Mouse (Mus musculus) cerebellum, adult 9-10 months (tissue): ENCODE measurements around the gene Dusp27.

Experiments used
- DNase-seq: peaks from one replicate; pipeline ENCODE4 v3.0.0; 2022

The Dusp27 gene

DNA sequence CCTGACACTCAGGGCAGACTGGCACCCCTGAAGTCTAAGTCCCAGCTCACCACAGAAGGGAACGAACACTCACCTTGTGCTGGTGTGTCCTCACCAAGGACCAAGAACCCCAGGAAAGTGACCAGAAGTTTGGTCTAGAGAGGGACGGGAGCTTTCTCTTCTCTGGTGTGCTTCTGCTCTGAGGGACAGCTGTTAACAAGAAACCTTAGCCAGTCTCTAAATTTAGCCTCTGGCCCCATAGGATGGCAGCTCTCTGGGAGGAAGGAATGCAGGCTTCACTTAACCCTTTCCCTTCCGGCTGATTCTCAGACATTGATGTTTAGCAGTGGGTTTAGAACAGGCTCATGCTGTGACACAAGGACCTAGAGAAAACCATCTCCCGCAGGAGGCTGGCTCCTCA, at the start of gene Dusp27:
TSS of gene Dusp27 (minus strand) at position 204 of the 400 bp plus-strand sequence.
- no peak for DNase-seq

GRCm38 (mm10) chr1:166173621-166174020, 45.9 kb upstream of the Dusp27 start:
- DNase-seq: no peak

- no peak for DNase-seq
These were observed 45.3 kb upstream of the Dusp27 start for GRCm38 (mm10) chr1:166172992-166173391.

DNA sequence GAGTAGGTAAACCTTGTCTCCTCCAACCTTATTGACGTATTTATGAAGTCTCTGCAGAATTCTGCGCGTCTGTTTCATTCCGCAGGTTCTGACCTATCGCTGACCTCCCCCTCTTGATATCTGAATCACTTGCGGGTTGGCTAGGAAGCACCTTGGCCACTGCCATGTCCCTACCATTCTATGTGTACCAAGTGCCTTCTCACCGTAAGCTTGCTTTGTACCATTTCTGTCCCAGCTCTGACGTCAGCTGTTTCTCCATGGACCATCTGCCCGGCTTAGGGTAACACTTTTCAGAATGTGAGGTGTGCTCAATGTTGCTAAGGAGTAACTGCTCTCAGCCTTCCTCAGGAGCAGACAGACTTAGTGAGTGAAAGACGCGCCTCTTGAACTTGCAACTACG, 43.1 kb upstream of the Dusp27 start:
- DNase-seq: no peak

DNA sequence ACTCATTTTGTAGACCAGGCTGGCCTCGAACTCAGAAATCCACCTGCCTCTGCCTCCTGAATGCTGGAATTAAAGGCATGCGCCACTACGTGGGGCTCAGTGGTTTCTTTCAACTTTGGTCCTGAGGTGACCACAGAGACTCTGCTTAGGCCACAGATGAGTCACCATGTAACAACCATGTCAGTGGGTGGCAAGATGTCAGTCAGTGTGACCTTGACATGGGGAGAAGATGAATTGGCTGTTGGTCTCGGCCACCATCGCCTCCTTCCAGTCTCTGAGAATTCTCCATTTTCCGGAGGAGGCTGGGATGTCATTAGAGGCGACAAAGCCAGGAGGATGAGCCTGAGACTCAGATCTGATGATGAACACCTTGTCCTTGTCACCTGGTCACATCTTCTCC, 42.0 kb upstream of the Dusp27 start:
- no peak for DNase-seq

- DNase-seq: no peak
These were observed 40.3 kb upstream of the Dusp27 start for GRCm38 (mm10) chr1:166168017-166168416.

- no peak for DNase-seq
These were observed 39.7 kb upstream of the Dusp27 start for GRCm38 (mm10) chr1:166167405-166167804.

DNA sequence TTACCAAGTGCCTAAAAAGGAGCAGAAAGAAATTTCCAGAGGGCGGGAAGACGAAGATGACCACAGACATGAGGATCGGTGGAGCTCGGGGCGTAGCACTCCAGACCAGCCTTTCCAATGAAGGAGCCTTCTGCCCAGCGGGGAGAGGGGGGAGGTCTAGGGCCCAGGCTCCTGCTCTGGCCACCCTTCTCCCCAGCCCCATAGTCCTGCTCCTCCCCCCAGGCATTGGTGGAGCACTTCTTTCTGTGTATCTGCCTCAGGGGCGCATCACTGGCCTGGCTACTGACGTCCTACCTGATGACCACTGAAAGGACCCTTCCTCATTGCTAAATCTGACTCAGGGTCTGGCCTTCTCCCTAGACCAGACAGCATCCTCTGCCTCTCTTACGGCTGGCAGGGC, 37.4 kb upstream of the Dusp27 start:
- no peak for DNase-seq

DNA sequence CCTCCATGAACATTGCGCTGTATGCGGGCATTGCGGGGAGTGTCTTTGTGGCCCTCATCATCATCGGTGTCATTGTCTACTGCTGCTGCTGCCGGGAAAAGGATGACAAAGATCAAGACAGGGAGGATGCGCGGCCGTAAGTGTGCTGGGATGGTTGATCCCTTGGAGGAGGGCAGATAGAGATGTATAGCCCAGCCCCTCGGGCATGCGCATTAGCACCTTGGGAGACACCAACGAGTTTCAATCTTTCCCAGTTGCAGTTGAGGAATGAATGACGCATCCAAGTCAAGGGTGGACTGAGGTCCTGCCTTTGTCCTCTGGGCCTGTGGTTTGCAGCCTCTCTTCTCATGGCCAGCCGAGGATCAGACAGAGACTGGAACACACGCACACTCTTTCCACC, 36.9 kb upstream of the Dusp27 start:
- no peak for DNase-seq

DNA sequence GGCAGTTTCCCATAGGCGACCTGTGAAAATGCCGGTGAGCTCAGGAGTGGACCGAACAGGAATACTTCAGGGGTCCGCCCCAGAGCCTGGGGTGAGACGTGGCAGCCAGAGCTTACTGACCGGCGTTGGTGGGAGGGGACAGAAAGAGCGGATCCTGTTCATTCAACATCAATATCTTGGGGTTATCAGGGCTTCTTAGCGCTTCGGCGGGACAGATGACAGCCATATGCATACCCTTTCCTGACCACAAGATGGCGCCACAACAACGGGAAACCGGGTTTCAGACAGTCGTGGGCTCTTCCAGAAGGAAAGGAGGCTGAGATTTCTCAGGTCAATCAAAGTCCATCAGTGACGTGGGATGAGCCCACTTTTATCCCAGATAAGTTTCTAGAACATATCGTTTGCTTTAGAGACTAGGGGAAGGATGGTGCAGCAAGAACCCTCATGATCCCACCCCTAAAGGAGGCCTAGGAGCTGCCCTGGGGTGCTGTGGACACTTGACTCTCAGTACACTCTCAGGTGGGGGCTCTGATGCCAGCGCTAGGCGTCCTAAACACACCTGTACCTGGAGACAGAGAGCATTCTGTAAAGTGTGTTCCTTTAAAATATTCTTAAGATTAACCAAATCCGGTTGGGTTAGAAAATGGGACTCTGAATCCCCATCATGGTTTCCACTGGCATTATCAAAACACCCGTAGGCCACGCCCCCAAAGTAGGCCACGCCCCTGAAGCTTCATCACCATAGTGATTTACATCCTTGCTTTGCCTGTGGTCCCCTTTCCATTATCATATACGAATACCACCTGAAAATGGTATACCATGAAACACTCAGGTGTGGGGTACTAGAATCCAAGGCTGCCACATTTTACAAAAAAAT, 33.1 kb upstream of the Dusp27 start:
- DNase-seq: peak; percentile 61

- no peak for DNase-seq
These were observed 32.4 kb upstream of the Dusp27 start for GRCm38 (mm10) chr1:166160111-166160510.

DNA sequence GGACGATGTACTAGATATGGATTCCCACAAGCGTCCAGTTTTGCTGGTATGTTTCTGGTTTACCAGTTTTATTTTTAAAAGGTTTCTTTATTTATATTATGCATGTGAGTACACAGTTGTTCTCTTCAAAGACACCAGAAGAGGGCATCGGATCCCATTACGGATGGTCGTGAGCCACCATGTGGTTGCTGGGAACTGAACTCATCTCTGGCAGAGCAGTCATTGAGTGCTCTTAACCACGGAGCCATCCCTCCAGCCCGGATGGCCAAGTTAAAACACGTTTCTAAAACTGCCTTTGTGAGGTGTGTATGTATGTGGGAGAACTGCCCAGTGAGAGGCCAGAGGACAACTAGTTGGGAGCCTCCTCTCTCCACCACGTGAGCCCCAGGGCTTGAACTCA, 30.9 kb upstream of the Dusp27 start:
- no peak for DNase-seq

DNA sequence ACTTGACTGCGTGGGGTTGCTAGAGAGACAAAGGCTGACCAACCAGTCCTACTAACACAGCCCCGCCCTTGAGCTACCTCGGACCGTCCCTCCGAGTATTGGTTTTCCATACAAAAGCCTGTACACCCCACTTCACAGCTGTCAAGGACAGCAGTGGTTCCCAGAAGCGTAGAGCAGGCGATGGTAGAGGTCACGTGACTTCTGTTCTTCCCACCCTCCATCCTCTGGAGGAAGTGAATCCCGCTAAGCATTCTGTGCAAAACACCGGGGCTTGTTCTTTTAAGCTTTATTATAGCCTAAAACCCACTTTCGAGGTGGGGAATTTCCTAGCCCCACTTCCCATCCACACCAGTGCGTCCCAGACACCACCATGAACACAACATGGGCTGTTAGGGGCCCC, 30.0 kb upstream of the Dusp27 start:
- no peak for DNase-seq

GRCm38 (mm10) chr1:166155113-166155494, 27.4 kb upstream of the Dusp27 start:
- DNase-seq: no peak

- DNase-seq: peak; percentile 73
These were observed 26.7 kb upstream of the Dusp27 start for GRCm38 (mm10) chr1:166154162-166155112.

DNA sequence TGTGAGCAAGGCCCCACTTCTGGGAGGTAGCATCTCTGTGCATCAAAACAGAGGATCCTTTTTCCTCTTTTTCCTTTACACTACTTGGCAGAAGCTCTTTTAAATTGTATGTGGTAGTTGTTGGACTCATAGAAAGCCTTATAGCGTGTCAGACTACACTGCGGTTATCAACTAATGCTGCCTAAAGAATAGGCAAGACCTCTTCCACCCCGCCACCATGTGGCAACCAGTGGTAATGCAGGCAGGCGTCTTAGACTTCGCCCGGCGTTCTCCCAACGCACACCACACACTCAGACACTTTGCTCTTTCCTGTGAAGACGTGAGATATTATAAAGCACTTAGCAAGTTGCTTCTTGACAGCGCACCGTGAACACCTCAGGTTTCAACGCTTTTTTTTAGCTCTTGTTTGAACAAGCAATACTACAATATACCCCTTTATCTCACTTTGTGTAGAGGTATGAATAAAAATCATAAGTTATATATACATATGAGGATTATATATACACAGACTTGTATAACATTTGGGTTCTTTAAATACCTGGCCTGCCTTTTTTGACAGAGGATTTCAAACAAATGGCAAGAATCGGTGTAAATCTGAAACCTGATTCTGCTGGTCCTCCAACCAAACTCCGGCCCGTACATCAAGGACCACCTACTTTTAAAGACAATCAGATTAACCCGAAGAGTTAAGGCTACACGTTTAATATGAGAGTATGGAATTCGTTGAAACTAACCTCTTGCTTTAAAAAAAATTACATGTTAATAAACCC, 25.8 kb upstream of the Dusp27 start:
- peak; percentile 82 for DNase-seq

GRCm38 (mm10) chr1:166152034-166152433, 24.3 kb upstream of the Dusp27 start:
- no peak for DNase-seq

DNA sequence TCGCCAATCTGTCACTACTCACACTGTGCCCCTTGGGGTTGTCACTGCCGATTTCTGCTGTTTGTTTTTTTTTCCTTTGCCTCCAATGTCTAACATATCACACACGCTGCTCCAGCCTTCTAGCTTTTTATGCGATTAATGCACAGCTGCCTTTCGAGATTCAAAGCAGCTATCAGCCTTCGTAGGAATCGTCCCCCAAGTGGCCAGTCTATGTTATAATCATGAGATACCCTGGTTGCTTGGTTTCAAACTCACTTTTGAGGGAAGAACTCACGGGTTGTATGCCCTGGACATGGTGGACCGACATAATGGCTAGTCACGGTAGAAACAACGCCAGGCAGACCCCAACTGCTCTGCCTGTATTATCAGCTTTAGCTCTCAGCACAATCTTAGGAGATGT, 23.6 kb upstream of the Dusp27 start:
- DNase-seq: no peak

GRCm38 (mm10) chr1:166150035-166150434, 22.3 kb upstream of the Dusp27 start:
- no peak for DNase-seq

GRCm38 (mm10) chr1:166149441-166149840, 21.7 kb upstream of the Dusp27 start:
- DNase-seq: no peak

- DNase-seq: no peak
These were observed 19.9 kb upstream of the Dusp27 start for GRCm38 (mm10) chr1:166147657-166148056.

- no peak for DNase-seq
These were observed 18.9 kb upstream of the Dusp27 start for GRCm38 (mm10) chr1:166146626-166147025.

DNA sequence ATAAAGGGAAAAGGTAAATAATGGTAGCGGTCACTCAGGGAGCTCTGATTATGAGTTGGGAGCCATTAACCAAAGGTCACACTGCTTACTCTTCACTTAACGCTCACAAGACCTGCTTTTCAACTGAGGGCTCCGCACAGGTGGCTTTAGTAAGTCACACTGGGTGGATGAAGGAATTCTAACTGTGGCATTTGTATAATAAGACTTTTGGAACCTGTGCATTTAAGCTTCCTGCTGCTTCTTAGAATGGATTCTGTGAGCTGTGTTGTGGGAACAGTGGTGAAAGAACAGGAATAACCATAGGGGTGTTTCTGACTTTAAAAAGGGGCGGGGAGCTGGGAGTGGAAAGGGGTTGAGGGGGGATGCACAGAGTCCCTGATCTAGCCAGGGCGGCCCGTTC, 14.6 kb upstream of the Dusp27 start:
- DNase-seq: no peak
